Mouse (Mus musculus) neural tube, embryonic 15.5 days (tissue): ENCODE measurements around the gene Vwa7. TPM values are rescaled to one million over a fixed set of nuclear protein-coding genes. Genes with fewer than 3 reads are reported as not detected.
"Not testable (repeated sequence)": the region's sequence is repeated elsewhere in the genome, so short reads cannot be mapped to it uniquely, and the experiment has no call there.

Source experiments
- ATAC-seq: fragments of 200-750 bp; cut with Nextera tagmentation; 2 replicates; pipeline ENCODE4 v1.8.0; 2017; ENCODE audit warnings: mild to moderate bottlenecking, moderate TSS enrichment, moderate library complexity; ENCODE audit not compliant: low FRiP score
- H3K27ac ChIP-seq: fragments of 300-500 bp; sonication (generic); replicated peaks from 2 replicates; pipeline ENCODE4 v1.5.1; 2015; ENCODE audit warnings: mild to moderate bottlenecking, inconsistent platforms
- H3K27me3 ChIP-seq: fragments of 300-500 bp; sonication (generic); replicated peaks from 2 replicates; pipeline ENCODE4 v1.6.1; 2015; ENCODE audit warnings: inconsistent platforms
- H3K36me3 ChIP-seq: fragments of 300-500 bp; sonication (generic); 2 replicates; pipeline ENCODE4 v1.6.1; 2015; ENCODE audit warnings: inconsistent platforms
- H3K4me1 ChIP-seq: fragments of 300-500 bp; sonication (generic); 2 replicates; pipeline ENCODE4 v1.6.1; 2015; ENCODE audit warnings: inconsistent platforms
- H3K4me2 ChIP-seq: fragments of 300-500 bp; sonication (generic); 2 replicates; pipeline ENCODE4 v1.6.1; 2015; ENCODE audit warnings: inconsistent platforms, mild to moderate bottlenecking, moderate library complexity
- H3K4me3 ChIP-seq: fragments of 300-500 bp; sonication (generic); replicated peaks from 2 replicates; pipeline ENCODE4 v1.5.1; 2015; ENCODE audit warnings: mild to moderate bottlenecking, inconsistent platforms
- H3K9ac ChIP-seq: fragments of 300-500 bp; sonication (generic); replicated peaks from 2 replicates; pipeline ENCODE4 v1.6.1; 2015; ENCODE audit warnings: mild to moderate bottlenecking, inconsistent platforms
- H3K9me3 ChIP-seq: fragments of 300-500 bp; sonication (generic); replicated peaks from 2 replicates; pipeline ENCODE4 v1.6.1; 2016; ENCODE audit warnings: inconsistent platforms
- WGBS: fragments of 180-500 bp; shearing (Covaris S2); methylation state at CpG from one replicate; pipeline ENCODE4 v1.1.7; 2015; ENCODE audit warnings: mixed read lengths; 5-methylcytosine and 5-hydroxymethylcytosine counted together
- polyA plus RNA-seq: library from polyadenylated mRNA; unstranded; fragments of >200 nt; fragmentation: Nextera tagmentation; extraction: Ambion mirVana; gene quantifications from 2 replicates; pipeline ENCODE4 v1.2.1, GENCODE M21; 2015

The Vwa7 gene
- polyA plus RNA-seq: 0.19 and 0.34 TPM in 2 replicates

- Histone ChIP-seq H3K9ac (0 out of 2 replicates have a peak within 1 kb of the TSS, but pooled peaks have one; percentile 7), H3K4me1 (peaks cover 10% of the 10 kb centered on the region)
- WGBS: 57% methylated on average over 12 of the region's 12 CpGs
These were observed at the start of gene Vwa7 for GRCm38 (mm10) chr17:35016376-35016775. TSS of gene Vwa7 (plus strand) at chr17:35016579.

GRCm38 (mm10) chr17:34969822-34970221, 46.6 kb upstream of the Vwa7 start, which contains the start of gene Gm20481:
TSS of gene Gm20481 (plus strand) at chr17:34969912.
- not testable (repeated sequence) for ATAC-seq, H3K9me3 ChIP-seq, H3K4me1 ChIP-seq, H3K4me2 ChIP-seq, H3K4me3 ChIP-seq, H3K9ac ChIP-seq, H3K27ac ChIP-seq, H3K36me3 ChIP-seq
- WGBS: 66% methylated on average over 7 of the region's 11 CpGs
- peaks cover 33% of the 10 kb centered on the region for H3K27me3 ChIP-seq

More at GRCm38 (mm10) chr17:35016376-35016775, at the start of gene Vwa7:
- no peaks in the 10 kb centered on the region for H3K9me3 ChIP-seq
- H3K4me2 ChIP-seq: no peak within 1 kb of the TSS
- peaks cover 57% of the 10 kb centered on the region for H3K36me3 ChIP-seq
- ATAC-seq: peak; percentile 40; the same call in 1 of the 2 replicates
- no peak within 1 kb of the TSS for H3K27ac ChIP-seq
- no peak within 1 kb of the TSS for H3K4me3 ChIP-seq
- no peaks in the 10 kb centered on the region for H3K27me3 ChIP-seq

- H3K9ac ChIP-seq, H3K4me3 ChIP-seq, H3K4me1 ChIP-seq, ATAC-seq, H3K4me2 ChIP-seq, H3K36me3 ChIP-seq, H3K27ac ChIP-seq, H3K9me3 ChIP-seq: not testable (repeated sequence)
- peaks cover 30% of the 10 kb centered on the region for H3K27me3 ChIP-seq
- WGBS: 38% methylated on average over 21 of the region's 37 CpGs
These were observed 45.5 kb upstream of the Vwa7 start for GRCm38 (mm10) chr17:34970850-34971249.

- peak; percentile 51 for ATAC-seq
- H3K4me3 ChIP-seq: peak overlapping the region; percentile 44
- 0% methylated on average over 18 of the region's 43 CpGs for WGBS
These were observed 44.7 kb upstream of the Vwa7 start for GRCm38 (mm10) chr17:34971694-34972068.

GRCm38 (mm10) chr17:34972069-34972749, 44.2 kb upstream of the Vwa7 start, which contains the start of the genes Hspa1a and Hspa1l:
TSS of gene Hspa1a (minus strand) at chr17:34972156.
TSS of gene Hspa1l (plus strand) at chr17:34972703.
- peak; percentile 94 for ATAC-seq
- Histone ChIP-seq H3K27me3 (peaks cover 27% of the 10 kb centered on the region), H3K9ac (peak within 1 kb of the TSS; percentile 26), H3K4me3 (peak within 1 kb of the TSS; percentile 44), H3K4me2 (peak within 1 kb of the TSS; percentile 80)
- under 1% methylated on average over 31 of the region's 33 CpGs for WGBS
- H3K4me1 ChIP-seq, H3K36me3 ChIP-seq, H3K27ac ChIP-seq, H3K9me3 ChIP-seq: not testable (repeated sequence)

More at GRCm38 (mm10) chr17:34971694-34972068, 44.7 kb upstream of the Vwa7 start:
- Histone ChIP-seq H3K27me3 (peaks cover 28% of the 10 kb centered on the region), H3K4me2 (peak overlapping the region; percentile 80)
- H3K27ac ChIP-seq, H3K9ac ChIP-seq, H3K4me1 ChIP-seq, H3K36me3 ChIP-seq, H3K9me3 ChIP-seq: not testable (repeated sequence)

- 86% methylated on average over 3 of the region's 3 CpGs for WGBS
These were observed 40.5 kb upstream of the Vwa7 start for GRCm38 (mm10) chr17:34975581-34976492.

GRCm38 (mm10) chr17:34977000-34977399, 39.4 kb upstream of the Vwa7 start:
- no peaks in the 10 kb centered on the region for H3K36me3 ChIP-seq
- no peaks in the 10 kb centered on the region for H3K9me3 ChIP-seq
- no peak overlapping the region for H3K27ac ChIP-seq
- no peak for ATAC-seq
- no peak overlapping the region for H3K4me2 ChIP-seq
- H3K9ac ChIP-seq: no peak overlapping the region
- H3K4me1 ChIP-seq: peaks cover 23% of the 10 kb centered on the region
- H3K4me3 ChIP-seq: no peak overlapping the region
- 94% methylated on average over 20 of the region's 20 CpGs for WGBS
- H3K27me3 ChIP-seq: no peaks in the 10 kb centered on the region

More at GRCm38 (mm10) chr17:34975581-34976492, 40.5 kb upstream of the Vwa7 start:
- Histone ChIP-seq H3K4me3 (no peak overlapping the region), H3K27ac (no peak overlapping the region), H3K4me1 (peaks cover 18% of the 10 kb centered on the region), H3K27me3 (no peaks in the 10 kb centered on the region), H3K9ac (no peak overlapping the region), H3K36me3 (no peaks in the 10 kb centered on the region), H3K9me3 (no peaks in the 10 kb centered on the region), H3K4me2 (no peak overlapping the region)
- ATAC-seq: no peak

GRCm38 (mm10) chr17:34978239-34978638, 38.1 kb upstream of the Vwa7 start:
- 90% methylated on average over 27 of the region's 27 CpGs for WGBS
- H3K27ac ChIP-seq: no peak overlapping the region
- H3K9me3 ChIP-seq: no peaks in the 10 kb centered on the region
- H3K4me1 ChIP-seq: peaks cover 26% of the 10 kb centered on the region
- H3K27me3 ChIP-seq: no peaks in the 10 kb centered on the region
- no peak overlapping the region for H3K9ac ChIP-seq
- H3K4me3 ChIP-seq: no peak overlapping the region
- no peaks in the 10 kb centered on the region for H3K36me3 ChIP-seq
- H3K4me2 ChIP-seq: no peak overlapping the region
- ATAC-seq: no peak

- Histone ChIP-seq H3K4me2 (no peak overlapping the region), H3K27ac (no peak overlapping the region), H3K9me3 (no peaks in the 10 kb centered on the region), H3K27me3 (no peaks in the 10 kb centered on the region), H3K4me1 (peaks cover 26% of the 10 kb centered on the region), H3K9ac (no peak overlapping the region), H3K4me3 (no peak overlapping the region), H3K36me3 (no peaks in the 10 kb centered on the region)
- ATAC-seq: no peak
- WGBS: 96% methylated on average over 4 of the region's 4 CpGs
These were observed 36.7 kb upstream of the Vwa7 start for GRCm38 (mm10) chr17:34979631-34980030.

- Histone ChIP-seq H3K9me3 (no peaks in the 10 kb centered on the region), H3K27ac (peak overlapping the region; percentile 99), H3K36me3 (peaks cover 7% of the 10 kb centered on the region), H3K27me3 (no peaks in the 10 kb centered on the region), H3K9ac (peak overlapping the region; percentile 95), H3K4me3 (peak overlapping the region; percentile 91), H3K4me1 (peaks cover 26% of the 10 kb centered on the region), H3K4me2 (peak overlapping the region; percentile 95)
- no peak for ATAC-seq
- WGBS: 14% methylated on average over 2 of the region's 2 CpGs
These were observed 35.7 kb upstream of the Vwa7 start for GRCm38 (mm10) chr17:34980655-34981054.

GRCm38 (mm10) chr17:34981690-34982180, 34.6 kb upstream of the Vwa7 start, which contains the start of gene Lsm2:
TSS of gene Lsm2 (plus strand) at chr17:34981862.
- Histone ChIP-seq H3K4me3 (peak within 1 kb of the TSS; percentile 91), H3K27me3 (no peaks in the 10 kb centered on the region), H3K4me2 (peak within 1 kb of the TSS; percentile 95), H3K9ac (peak within 1 kb of the TSS; percentile 95), H3K27ac (peak within 1 kb of the TSS; percentile 99), H3K9me3 (no peaks in the 10 kb centered on the region), H3K4me1 (peaks cover 26% of the 10 kb centered on the region), H3K36me3 (peaks cover 15% of the 10 kb centered on the region)
- WGBS: under 1% methylated on average over 58 of the region's 58 CpGs
- ATAC-seq: peak; percentile 95
